Mouse (Mus musculus) lung, adult 18-20 months (tissue): ENCODE results near the gene BC051142.

Source experiments
- DNase-seq, 2 experiments: peaks; one replicate each; pipeline ENCODE4 v3.0.0; 2022; ENCODE audit warnings: mixed read lengths in 2 of 2

Gene BC051142

DNA sequence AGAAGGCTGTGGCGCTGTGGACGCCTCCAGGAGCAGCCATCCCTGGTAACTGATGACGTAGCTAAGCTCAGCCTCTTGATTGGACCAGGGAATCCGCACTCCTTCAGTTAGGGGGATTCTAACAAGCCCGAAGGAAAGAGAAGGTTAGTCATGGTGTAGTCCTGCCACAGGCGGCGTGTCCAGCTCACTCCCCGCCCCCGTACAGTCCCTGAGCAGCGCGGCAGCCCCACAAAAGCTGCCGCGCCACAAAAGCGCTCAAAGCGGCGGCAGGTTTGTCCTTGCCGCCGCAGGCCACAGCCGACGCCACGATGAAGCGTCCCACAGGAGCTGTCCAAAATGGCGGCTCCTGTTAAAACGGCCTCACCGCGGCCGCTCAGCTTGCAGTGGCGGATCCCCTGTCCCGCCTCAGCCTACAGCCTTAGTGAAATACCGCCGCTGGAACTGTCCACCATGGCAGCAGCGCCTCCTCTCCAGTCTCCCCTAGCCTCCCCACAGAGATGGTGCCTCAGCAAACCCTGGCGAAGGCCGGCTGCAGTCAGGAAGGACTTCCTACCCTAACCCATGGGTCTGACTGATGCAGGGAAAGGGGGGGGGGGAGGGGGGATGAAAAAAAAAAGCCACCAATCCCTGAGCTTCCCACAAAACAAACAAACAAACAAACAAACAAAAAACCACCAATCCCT, at the start of gene BC051142:
Gene BC051142, plus strand, starts transcription at position 110 of the 683 bp plus-strand sequence.
- peak; percentile 86 to 90 for DNase-seq

DNA sequence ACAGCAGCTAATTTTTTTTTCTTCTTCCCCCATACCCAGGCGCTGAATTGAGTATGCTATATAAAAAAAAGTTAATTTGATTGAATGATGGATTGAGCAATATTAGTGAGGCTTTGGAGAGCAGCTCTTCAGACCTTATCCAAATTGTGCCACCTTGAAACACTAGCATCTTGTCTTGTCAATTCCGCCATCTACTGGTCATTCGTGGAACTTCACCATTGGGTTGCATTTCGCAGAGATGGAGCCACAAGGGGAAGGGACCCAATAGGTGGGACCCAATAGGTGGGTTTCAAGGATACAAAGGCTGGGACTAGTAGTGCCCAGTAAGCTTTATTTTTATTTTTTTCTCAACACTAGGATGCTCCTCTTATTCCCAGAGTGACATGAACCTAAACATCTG, 49.2 kb upstream of the BC051142 start:
- DNase-seq = peak; percentile 74 to 78

DNA sequence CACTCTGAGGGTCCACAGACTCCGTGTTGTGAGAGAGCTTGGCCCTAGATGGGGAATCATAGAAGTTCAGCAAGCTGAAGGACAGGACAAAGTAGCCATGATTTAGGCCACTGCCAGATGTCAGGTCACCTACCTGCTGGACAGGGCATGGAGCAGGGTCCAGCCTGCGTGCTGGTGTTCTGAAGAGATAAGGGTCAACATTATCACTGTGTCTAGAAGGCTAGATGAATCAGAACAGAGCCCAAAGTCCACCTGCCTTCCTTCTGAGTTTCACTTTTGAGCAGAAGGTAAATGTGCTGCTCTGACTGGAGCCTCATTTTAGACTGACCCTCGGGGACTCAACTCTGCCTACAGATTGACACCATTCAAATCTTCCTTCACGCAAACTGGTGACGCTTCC, 44.1 kb upstream of the BC051142 start, which contains the start of gene Btnl2:
Gene Btnl2, plus strand, starts transcription at position 284 of the 400 bp plus-strand sequence.
- no peak for DNase-seq

DNA sequence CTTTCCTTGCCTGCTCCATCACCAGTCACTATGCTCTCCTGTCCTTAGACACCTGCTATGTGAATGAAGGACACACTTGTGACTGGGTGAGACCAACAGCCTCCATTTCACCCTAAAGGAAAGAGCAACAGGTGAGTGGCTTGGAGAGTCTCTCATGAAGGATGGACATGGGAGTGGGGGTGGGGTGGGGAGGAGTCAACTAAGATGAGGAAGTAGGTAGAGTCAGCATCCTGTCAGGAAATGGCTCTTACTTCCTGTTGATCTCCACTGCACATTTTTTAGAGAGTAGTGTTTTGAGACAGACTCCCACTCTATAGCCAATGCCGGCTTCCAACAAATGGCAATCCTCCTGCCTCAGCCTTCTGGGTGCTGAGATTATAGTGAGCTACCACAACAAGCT, 43.7 kb upstream of the BC051142 start:
- peak in 1 of 2 experiments; percentile 12 for DNase-seq

DNA sequence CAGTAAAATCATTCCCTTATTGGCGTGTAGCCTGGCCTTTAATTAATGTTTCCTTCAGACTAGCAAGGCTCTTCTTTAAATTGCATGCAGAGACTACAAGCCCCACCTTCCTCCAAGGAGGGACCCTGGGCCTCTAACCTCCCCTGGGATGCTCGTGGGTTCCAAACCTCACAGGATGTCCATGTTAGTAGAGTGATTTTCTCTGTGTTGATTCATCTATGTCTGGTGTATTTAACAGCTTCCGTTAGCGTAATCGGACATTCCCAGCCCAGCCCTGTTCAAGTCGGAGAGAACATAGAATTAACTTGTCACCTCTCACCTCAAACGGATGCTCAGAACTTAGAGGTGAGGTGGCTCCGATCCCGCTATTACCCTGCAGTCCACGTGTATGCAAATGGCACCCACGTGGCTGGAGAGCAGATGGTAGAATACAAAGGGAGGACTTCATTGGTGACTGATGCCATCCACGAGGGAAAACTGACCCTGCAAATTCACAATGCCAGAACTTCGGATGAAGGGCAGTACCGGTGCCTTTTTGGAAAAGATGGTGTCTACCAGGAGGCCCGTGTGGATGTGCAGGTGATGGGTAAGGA, 35.6 kb upstream of the BC051142 start:
- no peak for DNase-seq

DNA sequence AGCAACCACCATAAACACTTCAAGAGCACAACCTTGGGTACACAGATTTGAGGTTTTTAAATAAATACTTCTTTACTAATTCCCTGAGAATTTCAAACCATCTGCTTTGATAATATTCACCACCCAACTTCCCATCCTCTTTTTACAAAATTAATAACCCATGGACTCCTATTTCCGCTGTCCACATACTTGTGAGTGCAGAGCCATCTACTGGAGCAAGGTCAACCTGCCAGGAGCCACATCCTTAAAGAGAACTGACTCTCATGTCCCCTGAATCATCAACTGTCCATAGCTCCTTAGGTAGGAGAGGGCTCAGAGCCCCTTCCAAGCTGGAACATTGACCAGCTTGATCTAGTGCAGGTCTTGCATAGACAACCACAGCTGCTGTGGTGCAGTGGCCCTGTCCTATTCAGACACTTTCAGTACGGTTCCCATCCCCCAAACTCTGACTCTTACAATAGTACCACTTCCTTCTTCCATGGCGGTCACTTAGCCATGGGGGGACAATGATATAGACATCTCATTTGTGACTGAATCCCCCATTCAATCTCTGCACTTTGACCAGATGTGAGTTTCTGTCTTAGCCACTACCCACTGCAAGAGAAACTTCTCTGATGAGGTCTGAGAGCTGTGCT, 34.8 kb upstream of the BC051142 start:
- no peak for DNase-seq

DNA sequence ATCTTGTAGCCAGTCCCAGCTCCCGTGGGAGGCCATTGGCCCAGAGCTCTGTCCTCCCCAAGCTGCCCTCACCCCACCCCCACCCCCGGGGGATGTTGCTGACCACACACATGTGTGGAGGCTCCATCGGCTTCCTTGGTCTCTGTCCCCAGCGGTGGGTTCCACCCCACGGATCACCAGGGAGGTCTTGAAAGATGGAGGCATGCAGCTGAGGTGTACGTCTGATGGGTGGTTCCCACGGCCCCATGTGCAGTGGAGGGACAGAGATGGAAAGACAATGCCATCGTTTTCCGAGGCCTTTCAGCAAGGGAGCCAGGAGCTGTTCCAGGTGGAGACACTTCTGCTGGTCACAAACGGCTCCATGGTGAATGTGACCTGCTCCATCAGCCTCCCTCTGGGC, 33.6 kb upstream of the BC051142 start:
- DNase-seq = no peak

DNA sequence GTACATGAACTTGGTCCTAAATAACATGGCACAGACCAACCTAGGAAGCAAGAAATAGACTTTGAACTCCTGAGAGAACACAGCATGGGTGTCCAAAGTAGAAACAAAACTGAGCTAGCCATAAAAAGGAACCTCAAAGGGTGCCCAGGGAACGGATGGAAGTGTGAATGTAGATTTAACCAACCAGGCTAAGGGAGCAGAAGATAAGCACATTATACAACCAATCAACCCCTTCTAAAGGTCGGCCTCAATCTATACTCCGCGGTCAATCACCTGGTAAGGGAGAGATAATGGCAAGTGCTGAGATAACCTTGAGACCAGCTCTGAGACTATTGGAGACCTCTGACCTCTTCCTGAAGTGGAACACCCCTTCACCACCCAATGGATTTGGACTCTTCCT, 28.1 kb upstream of the BC051142 start:
- DNase-seq = no peak

DNA sequence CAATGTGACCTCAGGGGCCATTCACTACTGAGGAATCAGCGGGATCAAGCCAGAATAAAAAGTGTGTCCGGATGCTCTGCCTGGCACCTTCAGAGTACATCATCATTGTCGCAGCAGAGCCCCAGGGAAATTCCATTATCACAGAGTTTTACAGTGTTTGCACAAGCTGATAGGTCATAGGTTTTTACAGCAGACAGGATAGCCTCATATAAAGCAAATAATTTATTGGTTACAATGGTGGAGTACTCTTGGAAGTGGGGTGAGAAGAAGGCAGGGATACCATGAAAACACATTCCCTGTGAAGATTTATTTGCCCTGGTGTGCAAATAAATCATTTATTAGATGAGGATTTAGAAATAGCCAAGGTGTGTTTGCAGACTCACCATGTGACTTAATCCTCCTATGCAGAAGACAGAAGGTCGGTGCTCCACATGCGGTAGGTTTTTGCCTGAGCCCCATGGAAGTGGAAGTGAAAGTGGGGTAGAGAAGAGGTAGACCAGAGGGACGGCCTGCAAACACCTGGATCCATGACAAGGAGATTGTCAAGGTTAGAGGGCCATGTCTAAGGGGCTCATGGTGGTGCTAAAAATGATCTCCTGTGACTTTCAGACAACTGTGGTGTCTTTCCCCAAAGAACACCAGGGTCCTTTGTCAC, 25.4 kb upstream of the BC051142 start:
- no peak for DNase-seq

DNA sequence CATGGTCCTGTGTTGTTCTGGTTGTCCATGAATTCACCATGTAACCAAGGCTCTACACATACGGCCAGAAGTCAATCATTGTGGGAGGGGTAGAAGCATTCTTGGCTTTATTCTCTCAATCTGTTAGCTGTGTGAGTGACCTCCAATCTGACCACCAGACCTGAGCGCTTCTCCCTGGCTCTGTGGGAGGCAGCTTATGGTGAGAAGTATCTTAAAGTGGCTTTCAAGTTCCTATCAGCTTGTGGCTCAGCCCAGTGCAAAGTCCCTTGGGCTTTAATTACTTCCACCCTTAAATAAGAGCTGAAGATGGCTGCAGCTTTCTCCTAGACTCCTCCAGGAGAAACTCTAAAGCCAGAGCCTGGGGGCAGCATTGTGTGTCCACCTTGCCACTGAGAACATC, 21.8 kb upstream of the BC051142 start, which contains the start of gene Btnl1:
Gene Btnl1, plus strand, starts transcription at position 286 of the 400 bp plus-strand sequence.
- no peak for DNase-seq

DNA sequence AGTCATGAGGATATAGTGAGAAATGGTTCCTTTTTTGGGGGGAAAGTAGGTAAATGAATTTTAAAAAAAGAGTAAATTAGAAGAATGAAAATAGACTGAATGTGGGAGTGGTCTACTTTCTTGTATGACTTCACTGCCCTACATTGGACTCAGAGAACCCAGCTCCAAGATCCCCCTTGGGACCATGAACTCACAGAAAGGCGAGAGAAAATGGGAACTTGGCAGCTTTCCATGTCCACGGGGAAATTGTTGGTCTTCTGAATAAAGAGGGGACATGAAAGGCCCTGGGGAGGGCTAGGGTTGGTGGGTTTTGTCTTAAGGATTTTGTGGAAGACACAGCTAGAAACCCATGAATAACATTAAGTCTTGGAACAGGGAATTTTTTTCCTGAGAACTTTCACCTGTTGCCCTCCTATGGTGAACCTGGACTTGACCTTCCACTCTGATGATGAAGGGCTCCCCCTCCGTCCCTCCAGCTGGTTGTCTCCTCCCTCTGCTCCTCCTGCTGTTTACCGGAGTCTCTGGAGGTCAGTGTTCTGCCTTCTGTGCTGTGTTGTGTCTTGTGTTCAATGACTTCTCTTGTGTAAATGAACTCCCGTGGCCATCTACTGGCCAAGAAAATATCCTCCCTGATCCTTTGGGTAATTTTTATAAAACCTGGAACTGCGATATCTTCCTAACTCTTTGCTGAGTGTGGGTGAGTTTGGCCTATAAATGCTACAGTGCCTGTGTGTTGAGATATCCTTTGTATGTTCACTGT, 21.0 kb upstream of the BC051142 start:
- DNase-seq = no peak

DNA sequence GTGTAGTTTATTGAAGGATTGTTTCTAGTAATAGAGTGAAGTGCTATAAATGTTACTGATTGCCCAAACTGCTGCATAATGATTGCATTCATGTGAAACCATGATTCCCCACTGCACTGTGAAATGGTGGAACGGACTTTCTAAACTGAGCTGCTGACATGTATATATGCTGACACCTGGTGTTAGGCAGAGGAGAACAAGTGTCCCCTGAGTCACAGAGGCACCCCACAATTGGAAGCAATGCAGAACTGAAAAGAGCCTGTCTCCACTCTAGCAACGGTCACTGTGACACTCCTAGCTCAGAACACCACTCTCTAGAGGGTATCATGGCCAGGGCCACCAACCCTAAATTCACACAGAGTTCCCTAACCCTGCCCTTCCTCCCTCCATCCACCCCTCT, 19.9 kb upstream of the BC051142 start:
- no peak for DNase-seq

DNA sequence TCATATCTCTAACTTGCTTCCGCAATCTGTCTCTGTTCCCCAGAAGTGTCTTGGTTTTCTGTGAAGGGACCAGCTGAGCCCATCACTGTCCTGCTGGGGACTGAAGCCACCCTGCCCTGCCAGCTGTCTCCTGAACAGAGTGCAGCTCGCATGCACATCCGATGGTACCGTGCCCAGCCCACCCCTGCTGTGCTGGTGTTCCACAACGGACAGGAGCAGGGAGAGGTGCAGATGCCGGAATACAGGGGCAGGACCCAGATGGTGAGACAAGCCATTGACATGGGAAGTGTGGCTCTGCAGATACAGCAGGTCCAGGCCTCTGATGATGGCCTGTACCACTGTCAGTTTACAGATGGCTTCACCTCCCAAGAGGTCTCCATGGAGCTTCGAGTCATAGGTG, 19.2 kb upstream of the BC051142 start:
- no peak for DNase-seq

DNA sequence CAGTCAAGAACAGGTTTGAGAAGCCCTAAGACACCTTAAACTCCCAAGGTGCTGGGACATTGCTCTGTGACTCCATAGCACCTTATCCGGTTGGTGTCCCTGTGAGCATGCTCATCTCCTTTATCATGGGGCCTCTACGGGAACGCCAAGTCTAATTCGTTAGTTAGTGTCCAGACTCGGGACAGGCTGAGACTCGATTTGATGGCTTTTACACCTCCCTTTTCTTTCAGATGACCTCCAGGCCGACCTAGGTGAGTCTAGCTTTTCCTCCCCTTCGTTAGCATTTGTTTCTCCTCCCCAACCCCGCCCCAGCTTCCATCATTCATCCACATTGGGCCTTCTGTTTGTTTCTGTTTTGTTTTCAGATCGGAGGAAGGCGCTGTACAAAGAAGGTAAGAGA, 16.7 kb upstream of the BC051142 start:
- no peak for DNase-seq

DNA sequence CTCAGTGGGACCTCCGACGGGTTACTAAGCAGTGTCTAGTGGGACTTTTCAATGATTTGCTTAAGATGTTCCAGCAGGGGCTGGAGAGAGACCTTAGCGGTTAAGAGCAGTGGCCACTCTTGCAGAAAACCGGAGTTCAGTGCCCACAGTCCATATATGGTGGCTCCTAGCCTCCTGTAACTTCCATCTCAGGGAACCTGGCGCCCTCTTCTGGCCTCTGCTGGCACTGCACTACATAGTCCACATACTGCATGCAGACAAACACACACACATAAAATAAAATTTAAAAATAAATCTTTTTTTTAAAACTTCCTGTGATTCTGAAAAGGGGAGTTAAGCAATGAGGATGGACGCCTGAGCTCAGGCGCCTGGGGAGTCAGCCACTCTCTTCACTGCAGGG, 15.4 kb upstream of the BC051142 start:
- DNase-seq = no peak

DNA sequence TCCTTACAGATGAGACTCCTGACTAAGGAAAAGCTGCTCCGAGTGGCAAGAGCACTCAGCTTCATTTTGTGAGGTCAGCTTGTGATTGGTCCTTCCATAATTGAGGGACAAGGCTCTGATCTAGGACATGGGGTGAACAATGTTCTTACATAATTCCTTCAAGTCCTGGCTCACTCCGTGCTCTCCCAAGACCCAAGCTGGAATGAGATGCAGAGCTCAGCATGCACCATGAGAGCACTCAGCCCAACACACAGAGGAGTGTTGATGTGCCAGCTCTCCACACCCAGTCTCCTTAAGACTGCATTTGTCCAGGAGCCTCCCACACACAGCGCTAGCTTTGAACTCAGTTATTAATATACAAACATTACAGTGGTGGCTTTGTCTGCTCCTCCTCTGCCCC, 13.9 kb upstream of the BC051142 start:
- DNase-seq = no peak

DNA sequence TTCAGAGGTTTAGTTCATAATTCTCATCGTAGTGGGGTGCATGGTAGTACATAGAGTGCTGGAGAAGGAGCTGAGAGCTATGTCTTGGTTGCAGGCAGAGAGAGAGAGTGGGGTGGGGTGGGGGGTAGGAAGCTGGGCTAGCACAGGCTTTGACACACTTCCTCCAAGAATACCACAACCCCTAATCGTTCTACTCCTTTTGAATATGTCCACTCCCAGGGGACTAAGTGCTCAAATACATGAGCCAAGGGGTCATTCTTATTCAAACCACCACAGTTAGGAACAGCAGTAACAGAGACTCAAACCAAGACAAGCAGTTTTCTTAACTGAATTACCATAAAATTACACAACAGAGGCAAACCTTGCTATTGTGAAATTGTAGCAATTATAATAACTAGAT, 12.0 kb upstream of the BC051142 start:
- DNase-seq = no peak

DNA sequence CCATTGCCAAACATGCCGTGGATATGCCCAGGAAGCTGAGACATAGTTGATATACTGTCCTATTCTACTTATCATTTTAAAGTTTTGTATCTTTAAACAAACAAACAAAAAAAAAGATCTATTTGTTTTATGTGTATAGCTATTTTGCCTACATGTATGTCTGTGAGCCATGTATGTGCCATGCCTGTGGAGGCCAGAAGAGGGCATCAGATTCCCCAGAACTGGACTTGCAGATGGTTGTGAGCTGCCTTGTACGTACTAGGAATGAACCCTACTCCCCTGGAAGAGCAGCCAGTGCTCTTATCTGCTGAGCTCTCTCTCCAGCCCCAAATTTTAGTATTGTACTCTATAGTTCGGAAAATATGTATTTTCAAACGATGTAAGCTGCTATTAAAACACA, 10.1 kb upstream of the BC051142 start:
- peak; percentile 41 to 46 for DNase-seq

DNA sequence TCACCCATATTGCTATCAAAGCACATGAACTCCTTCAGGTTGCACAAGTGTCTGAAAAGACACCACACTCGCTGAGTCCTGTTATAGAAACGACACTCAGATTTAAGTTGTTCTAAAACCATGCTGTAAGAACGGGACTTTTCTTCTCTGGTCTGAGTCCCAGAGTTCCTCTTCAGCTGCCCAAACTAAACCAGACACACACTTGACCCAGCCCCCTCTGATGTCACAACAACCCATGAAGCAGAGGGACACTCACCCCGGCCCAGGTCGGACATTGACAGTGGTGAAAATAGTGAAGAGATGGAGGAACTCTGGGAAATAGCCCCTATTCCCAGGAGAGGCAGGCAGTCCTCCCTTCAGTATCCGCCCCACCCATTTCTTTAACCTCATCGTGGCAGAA, 7.1 kb upstream of the BC051142 start:
- no peak for DNase-seq

DNA sequence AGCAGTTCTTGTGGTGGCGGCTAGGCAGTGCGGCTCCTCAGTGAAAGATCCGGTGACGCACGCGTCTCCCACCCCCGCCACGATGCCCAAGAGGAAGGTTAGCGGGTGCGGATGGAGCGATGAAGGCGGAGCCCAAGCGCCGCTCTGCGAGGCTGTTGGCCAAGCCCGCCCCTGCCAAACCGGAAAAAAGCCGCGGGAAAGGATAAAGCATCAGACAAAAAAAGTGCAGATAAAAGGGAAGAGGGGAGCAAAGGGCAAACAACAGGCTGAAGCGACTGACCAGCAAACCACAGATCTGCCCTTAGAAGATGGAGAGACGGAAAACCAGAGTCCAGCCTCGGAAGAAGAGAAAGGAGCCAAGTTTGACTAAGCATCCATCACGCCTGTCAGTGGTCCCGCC, 6.3 kb upstream of the BC051142 start:
- DNase-seq = peak; percentile 29 to 32

DNA sequence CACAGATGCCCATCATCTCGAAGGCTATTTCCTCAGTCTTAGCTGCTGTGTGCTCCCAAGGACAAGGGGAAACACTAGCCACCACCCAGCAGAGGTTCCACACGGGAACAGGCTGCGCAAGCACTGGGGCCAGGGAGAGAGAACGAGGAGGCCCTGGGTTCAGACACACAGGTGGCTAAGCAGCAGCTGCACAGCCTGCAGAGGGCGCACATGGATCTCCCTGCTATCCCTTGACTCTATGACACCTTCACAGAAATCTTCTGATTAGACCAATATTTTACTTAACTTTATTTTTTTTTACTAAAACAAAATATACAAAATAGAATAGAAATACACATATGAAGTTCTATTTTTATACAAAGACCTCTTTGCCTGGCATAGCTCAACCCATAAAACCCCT, 1.3 kb upstream of the BC051142 start:
- no peak for DNase-seq

DNA sequence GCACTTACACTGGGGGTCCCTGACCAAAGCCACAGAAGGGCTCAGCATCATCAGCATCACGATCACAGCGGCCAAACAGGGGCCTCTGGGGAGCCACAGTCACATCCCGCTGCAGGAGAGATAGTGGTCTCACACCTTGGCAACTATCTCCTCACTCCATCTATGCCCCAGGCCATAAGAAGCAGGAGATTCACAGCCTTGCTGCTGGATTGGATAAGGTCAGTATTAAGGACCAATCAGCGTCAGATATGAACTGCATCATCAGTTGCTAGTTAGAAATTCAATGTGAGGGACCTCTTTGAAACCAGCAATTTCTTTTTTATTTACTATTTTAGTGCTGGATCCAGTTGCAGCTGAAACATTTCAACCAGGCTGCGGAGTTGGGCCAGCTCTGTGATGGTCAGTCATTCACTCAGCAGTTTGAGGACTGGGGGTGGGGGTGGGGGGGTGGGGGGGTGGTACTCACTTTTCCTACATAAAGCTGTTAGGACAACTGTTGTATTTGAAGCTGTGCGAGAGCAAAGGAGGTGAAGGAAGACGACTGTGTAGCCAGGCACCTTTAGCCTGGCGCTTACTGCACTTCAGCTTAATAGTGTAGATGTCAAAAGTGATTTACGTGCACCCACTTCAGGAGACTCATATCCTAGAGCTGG, 436 bp upstream of the BC051142 start:
- peak; percentile 19 to 76 for DNase-seq

DNA sequence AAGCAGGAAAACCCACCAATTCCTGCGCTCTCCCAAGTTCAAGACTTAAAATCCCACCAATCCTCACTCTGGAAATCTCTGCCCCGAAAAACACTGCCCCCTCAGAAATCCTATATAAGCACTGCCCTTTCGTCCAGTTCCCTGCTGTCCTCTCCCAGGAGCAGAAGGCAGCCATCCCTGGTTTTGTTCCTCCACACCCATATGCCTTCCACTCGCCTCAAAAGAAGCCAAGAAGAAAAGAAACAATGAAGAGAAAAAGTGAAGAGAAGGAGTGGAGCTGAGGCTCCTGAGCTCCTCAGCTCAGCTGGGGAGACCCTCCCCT, 735 bp downstream of the BC051142 start:
- DNase-seq = no peak
